Mouse (Mus musculus) hindbrain, embryonic 12.5 days (tissue): ENCODE results near the gene Gm9747. TPM values are rescaled to one million over a fixed set of nuclear protein-coding genes. Genes with fewer than 3 reads are reported as not detected.

Source experiments
- polyA plus RNA-seq: library from polyadenylated mRNA; unstranded; fragments of >200 nt; fragmentation: Nextera tagmentation; extraction: Ambion mirVana; gene quantifications from 2 replicates; pipeline ENCODE4 v1.2.1, GENCODE M21; 2016

The Gm9747 gene
- polyA plus RNA-seq, 1 experiment from 2014 or later: 37.6 TPM

Other genes with a start within 250 kb of the Gm9747 start
- gene Irs1, start 58.3 kb downstream of the Gm9747 start, polyA plus RNA-seq: 17.8 and 18.2 TPM in 2 replicates
- 7.2 and 7.9 TPM in 2 replicates for gene Rhbdd1, start 83.3 kb downstream of the Gm9747 start, polyA plus RNA-seq